Mouse (Mus musculus): ENCODE data around the gene Pparg.

GRCm38 (mm10) chr6:115321883-115322351 lies 38.8 kb upstream of the Pparg start:
- no peak for TF ChIP-seq CTCF (IDR thresholded peaks at IDR 0.05; ENCODE audit: insufficient read depth, low read depth, low read length)
- no peak for TF ChIP-seq POLR2A (IDR thresholded peaks at IDR 0.05; ENCODE audit: insufficient read depth, low read depth, low read length)
